Mouse (Mus musculus) heart, embryonic 10.5 days (tissue): ENCODE data around the gene Ranbp2. TPM values are rescaled to one million over a fixed set of nuclear protein-coding genes. Genes with fewer than 3 reads are reported as not detected.
A peak's percentile ranks its signal among the peaks of the same experiment; 100 is the strongest.

Experiments used
- DNase-seq: peaks from one replicate; pipeline ENCODE4 v3.0.0-alpha.2; 2017; ENCODE audit warnings: low spot score
- H3K27ac ChIP-seq: fragments of 300-500 bp; sonication (generic); 2 replicates; pipeline ENCODE4 v1.5.1; 2016; ENCODE audit warnings: mild to moderate bottlenecking
- H3K27me3 ChIP-seq: fragments of 300-500 bp; sonication (generic); 2 replicates; pipeline ENCODE4 v1.6.1; 2016; ENCODE audit warnings: mild to moderate bottlenecking; ENCODE audit not compliant: poor library complexity, insufficient read depth, severe bottlenecking
- H3K36me3 ChIP-seq: fragments of 300-500 bp; sonication (generic); 2 replicates; pipeline ENCODE4 v1.6.1; 2016; ENCODE audit warnings: mild to moderate bottlenecking, moderate library complexity
- H3K4me1 ChIP-seq: fragments of 300-500 bp; sonication (generic); 2 replicates; pipeline ENCODE4 v1.6.1; 2016; ENCODE audit warnings: mild to moderate bottlenecking
- H3K4me3 ChIP-seq: fragments of 300-500 bp; sonication (generic); 2 replicates; pipeline ENCODE4 v1.5.1; 2016; ENCODE audit warnings: mild to moderate bottlenecking, moderate library complexity
- H3K9me3 ChIP-seq: fragments of 300-500 bp; sonication (generic); 2 replicates; pipeline ENCODE4 v1.6.1; 2016; ENCODE audit warnings: mild to moderate bottlenecking, moderate library complexity
- WGBS: fragments of 180-500 bp; shearing (Covaris S2); methylation state at CpG from one replicate; pipeline ENCODE4 v1.1.7; 2016; 5-methylcytosine and 5-hydroxymethylcytosine counted together
- polyA plus RNA-seq: library from polyadenylated mRNA; unstranded; fragments of >200 nt; fragmentation: Nextera tagmentation; extraction: Ambion mirVana; gene quantifications from 2 replicates; pipeline ENCODE4 v1.2.1, GENCODE M21; 2016

The Ranbp2 gene
- 20.2 and 24.2 TPM in 2 replicates for polyA plus RNA-seq

DNA sequence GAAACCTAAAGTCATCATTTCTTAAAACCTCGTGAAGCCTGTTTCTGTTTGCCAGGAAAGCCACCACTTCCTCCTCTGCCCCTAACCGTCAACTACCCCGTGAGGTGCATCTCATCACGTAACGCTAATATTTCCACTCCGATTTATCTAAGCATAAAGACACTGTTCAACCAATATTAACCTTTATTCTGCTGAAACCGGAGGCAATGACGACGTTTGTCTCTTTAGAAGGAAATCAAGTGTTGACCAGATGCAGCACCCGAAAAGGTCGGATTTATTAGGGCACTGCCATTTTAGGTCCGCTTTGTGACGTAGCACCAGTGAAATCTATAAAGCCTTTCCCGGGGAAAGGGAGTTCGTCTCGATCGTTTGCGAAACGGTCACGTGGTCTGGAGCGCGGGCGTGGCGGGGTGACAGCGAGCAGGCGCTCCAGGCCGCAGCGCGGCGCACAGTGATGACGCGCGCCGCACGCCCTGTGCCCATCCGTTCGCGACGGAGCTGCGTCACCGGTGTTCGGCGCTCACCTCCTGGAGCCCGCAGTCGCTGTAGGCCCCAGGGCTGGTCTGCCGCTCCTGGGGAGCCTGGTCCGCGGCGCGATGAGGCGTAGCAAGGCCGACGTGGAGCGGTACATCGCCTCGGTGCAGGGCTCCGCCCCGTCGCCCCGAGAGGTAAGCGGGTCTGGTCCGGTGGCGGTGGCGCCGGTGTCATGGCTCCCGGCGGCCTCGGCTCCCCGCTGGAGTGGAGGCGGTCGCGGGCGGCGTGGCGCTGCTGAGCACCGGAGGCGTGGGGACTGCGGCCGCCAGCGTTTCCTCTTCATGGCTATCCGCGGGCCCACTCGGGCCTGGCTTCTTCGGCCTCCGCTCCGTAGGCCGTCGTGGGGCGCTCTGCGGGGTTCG is at the start of gene Ranbp2:
Gene Ranbp2 (plus strand): TSS at position 537 of the 896 bp plus-strand sequence.
- Histone ChIP-seq H3K36me3 (no peaks in the 10 kb centered on the region), H3K9me3 (no peaks in the 10 kb centered on the region), H3K4me1 (peaks cover 8% of the 10 kb centered on the region; the same call in 1 of the 2 replicates), H3K27ac (peak within 1 kb of the TSS; percentile 99), H3K27me3 (no peaks in the 10 kb centered on the region), H3K4me3 (peak within 1 kb of the TSS; percentile 100)
- DNase-seq, result peak; percentile 98
- under 1% methylated on average over 89 of the region's 91 CpGs for WGBS

GRCm38 (mm10) chr10:58398941-58399340 is 47.8 kb upstream of the Ranbp2 start:
- no peak overlapping the region for H3K4me3 ChIP-seq
- 94% methylated on average over 8 of the region's 8 CpGs for WGBS
- H3K4me1 ChIP-seq, result peaks cover 44% of the 10 kb centered on the region
- no peak overlapping the region for H3K27ac ChIP-seq
- DNase-seq, result no peak
- H3K36me3 ChIP-seq, result peaks cover 35% of the 10 kb centered on the region
- H3K9me3 ChIP-seq, result no peaks in the 10 kb centered on the region
- no peaks in the 10 kb centered on the region for H3K27me3 ChIP-seq

DNA sequence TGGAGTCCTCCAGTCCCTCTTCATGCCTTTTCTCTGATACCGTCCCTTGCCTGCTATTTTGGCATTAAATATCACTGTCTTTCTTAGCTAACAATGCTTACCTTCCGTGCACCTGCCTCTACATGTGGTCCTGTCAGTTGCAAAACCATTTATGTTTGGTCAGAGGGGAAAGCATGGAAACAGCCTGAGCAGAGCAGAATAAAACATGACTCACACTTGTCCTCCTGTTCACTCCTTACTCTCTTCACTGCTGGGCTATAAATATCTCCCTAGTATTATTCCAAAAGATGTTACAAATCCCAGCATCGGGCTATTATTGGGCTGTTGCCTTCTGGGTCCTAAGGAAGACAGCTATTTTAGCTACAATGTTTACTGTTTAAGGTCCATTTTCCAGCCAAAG is 44.9 kb upstream of the Ranbp2 start:
- no peak overlapping the region for H3K4me3 ChIP-seq
- no peak overlapping the region; the same call in 1 of the 2 replicates for H3K27ac ChIP-seq
- DNase-seq, result no peak
- no peaks in the 10 kb centered on the region for H3K27me3 ChIP-seq
- WGBS, result 58% methylated on average over 3 of the region's 3 CpGs
- H3K4me1 ChIP-seq, result peaks cover 42% of the 10 kb centered on the region
- peaks cover 52% of the 10 kb centered on the region for H3K36me3 ChIP-seq
- H3K9me3 ChIP-seq, result no peaks in the 10 kb centered on the region

GRCm38 (mm10) chr10:58404639-58405038 is 42.1 kb upstream of the Ranbp2 start:
- peak overlapping the region; percentile 56; the same call in 1 of the 2 replicates for H3K27ac ChIP-seq

DNA sequence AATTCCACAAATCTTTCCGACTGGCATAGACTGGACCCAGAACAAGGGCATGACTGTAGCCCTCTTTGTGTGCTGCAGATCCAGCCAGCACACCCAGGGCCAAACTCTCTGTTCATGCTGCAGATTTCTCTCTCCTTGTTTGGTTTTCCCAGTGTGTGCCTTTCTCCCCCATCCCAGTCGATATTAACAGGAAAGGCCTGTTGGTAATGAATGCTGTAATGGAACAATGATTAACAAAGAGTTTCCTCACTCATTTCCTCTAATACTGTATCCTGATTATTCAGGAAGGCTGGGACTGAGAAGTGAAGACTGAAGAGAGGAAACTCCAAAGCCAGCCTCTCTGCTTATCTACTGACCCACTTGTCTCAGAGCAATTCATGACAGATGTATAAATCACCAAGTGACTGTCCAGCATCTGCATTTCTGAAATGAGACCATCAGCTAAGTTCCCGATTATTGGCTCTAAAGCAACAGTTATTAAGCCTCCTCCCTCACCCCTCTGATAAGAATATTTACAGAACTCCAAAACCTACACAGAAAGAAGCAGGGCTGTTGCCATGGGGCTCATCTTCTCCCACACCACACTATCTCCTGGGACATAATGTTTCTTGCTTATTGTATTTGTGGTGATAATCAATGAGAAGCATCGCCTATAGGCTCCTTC is 41.3 kb upstream of the Ranbp2 start:
- 51% methylated on average over 4 of the region's 4 CpGs for WGBS
- Histone ChIP-seq H3K36me3 (peaks cover 67% of the 10 kb centered on the region), H3K4me3 (no peak overlapping the region), H3K27ac (peak overlapping the region; percentile 56; the same call in 1 of the 2 replicates), H3K27me3 (no peaks in the 10 kb centered on the region), H3K9me3 (no peaks in the 10 kb centered on the region), H3K4me1 (peaks cover 39% of the 10 kb centered on the region)
- DNase-seq, result no peak

More at GRCm38 (mm10) chr10:58404639-58405038, 42.1 kb upstream of the Ranbp2 start:
- Histone ChIP-seq H3K4me3 (no peak overlapping the region), H3K27me3 (no peaks in the 10 kb centered on the region), H3K9me3 (no peaks in the 10 kb centered on the region), H3K36me3 (peaks cover 64% of the 10 kb centered on the region), H3K4me1 (peaks cover 39% of the 10 kb centered on the region)
- WGBS, result 75% methylated on average over 6 of the region's 6 CpGs
- no peak for DNase-seq

DNA sequence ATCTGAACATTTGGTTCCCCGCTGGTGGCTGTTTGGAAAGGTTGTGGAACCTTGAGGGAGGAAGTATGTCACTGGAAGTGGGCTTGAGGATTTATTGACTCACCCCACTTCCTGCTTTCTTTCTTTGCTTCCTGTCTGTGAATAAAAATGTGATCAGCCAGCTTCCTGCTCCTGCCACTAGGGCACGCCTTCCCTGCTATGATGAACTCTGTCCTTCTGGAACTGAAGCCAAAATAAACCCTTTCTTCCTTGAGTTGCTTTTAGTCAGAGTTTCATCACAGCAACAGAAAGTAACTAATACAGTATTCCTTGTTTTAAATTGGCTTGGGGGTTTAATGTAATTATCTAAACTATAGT is 40.8 kb upstream of the Ranbp2 start:
- no peaks in the 10 kb centered on the region for H3K9me3 ChIP-seq
- H3K36me3 ChIP-seq, result peaks cover 69% of the 10 kb centered on the region
- peak overlapping the region; percentile 56; the same call in 1 of the 2 replicates for H3K27ac ChIP-seq
- H3K4me1 ChIP-seq, result peaks cover 39% of the 10 kb centered on the region
- no peak overlapping the region for H3K4me3 ChIP-seq
- H3K27me3 ChIP-seq, result no peaks in the 10 kb centered on the region
- DNase-seq, result no peak
- 76% methylated on average over 2 of the region's 2 CpGs for whole genome bisulfite sequencing

DNA sequence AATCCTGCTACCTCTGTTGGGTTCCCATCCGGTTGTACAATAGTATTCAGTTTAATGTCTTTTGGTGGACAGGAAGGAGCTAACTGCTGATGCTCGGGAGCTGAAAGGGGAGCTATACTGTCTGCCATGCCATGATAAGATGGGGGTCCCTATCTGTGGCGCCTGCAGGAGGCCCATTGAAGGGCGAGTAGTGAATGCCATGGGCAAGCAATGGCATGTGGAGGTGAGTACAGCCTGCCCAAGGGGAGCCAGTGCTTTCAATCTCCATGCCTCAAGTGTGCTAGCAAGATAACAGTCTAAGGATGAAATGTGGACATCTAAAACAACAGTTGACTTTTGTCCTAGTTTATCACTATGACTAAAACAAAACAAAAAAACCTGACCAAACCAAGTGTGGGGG is 34.4 kb upstream of the Ranbp2 start:
- Histone ChIP-seq H3K27me3 (no peaks in the 10 kb centered on the region), H3K27ac (no peak overlapping the region), H3K4me3 (no peak overlapping the region), H3K36me3 (peaks cover 96% of the 10 kb centered on the region), H3K9me3 (no peaks in the 10 kb centered on the region), H3K4me1 (no peaks in the 10 kb centered on the region)
- DNase-seq, result no peak
- 82% methylated on average over 4 of the region's 4 CpGs for WGBS

- no peaks in the 10 kb centered on the region for H3K4me1 ChIP-seq
- no peak overlapping the region for H3K27ac ChIP-seq
- H3K4me3 ChIP-seq, result no peak overlapping the region
- H3K9me3 ChIP-seq, result no peaks in the 10 kb centered on the region
- peaks cover 96% of the 10 kb centered on the region for H3K36me3 ChIP-seq
- no peak for DNase-seq
- H3K27me3 ChIP-seq, result no peaks in the 10 kb centered on the region
These were observed 33.9 kb upstream of the Ranbp2 start for GRCm38 (mm10) chr10:58412852-58413251.

GRCm38 (mm10) chr10:58416702-58417101 is 30.0 kb upstream of the Ranbp2 start:
- DNase-seq, result no peak
- WGBS, result 78% methylated on average over 3 of the region's 3 CpGs
- Histone ChIP-seq H3K4me3 (no peak overlapping the region), H3K4me1 (no peaks in the 10 kb centered on the region), H3K27ac (no peak overlapping the region), H3K9me3 (no peaks in the 10 kb centered on the region), H3K36me3 (peaks cover 81% of the 10 kb centered on the region), H3K27me3 (no peaks in the 10 kb centered on the region)

- Histone ChIP-seq H3K4me1 (no peaks in the 10 kb centered on the region), H3K27me3 (no peaks in the 10 kb centered on the region), H3K9me3 (no peaks in the 10 kb centered on the region), H3K4me3 (no peak overlapping the region), H3K36me3 (peaks cover 77% of the 10 kb centered on the region), H3K27ac (no peak overlapping the region)
- no peak for DNase-seq
- WGBS, result 89% methylated on average over 10 of the region's 10 CpGs
These were observed 28.3 kb upstream of the Ranbp2 start for GRCm38 (mm10) chr10:58418290-58418971.

DNA sequence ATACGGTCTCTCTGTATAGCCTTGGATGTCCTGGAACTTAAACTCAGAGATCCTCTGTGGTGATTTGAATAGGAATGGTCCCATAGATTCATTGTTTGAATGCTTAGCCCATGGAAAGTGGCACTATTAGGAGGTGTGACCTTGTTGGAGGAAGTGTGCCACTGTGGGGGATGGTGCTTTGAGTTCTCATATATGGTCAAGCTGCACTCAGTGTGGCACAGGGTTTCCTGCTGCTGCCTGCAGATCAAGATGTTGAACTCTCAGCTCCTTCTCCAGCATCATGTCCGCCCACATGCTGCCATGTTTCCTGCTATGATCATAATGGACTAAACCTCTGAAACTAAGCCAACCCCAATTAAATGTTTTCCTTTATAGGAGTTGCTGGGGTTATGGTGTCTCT is 18.8 kb upstream of the Ranbp2 start:
- H3K4me3 ChIP-seq, result no peak overlapping the region
- no peaks in the 10 kb centered on the region for H3K9me3 ChIP-seq
- no peak overlapping the region for H3K27ac ChIP-seq
- WGBS, result 87% methylated on average over 2 of the region's 2 CpGs
- no peak for DNase-seq
- no peaks in the 10 kb centered on the region for H3K4me1 ChIP-seq
- H3K36me3 ChIP-seq, result peaks cover 23% of the 10 kb centered on the region
- H3K27me3 ChIP-seq, result no peaks in the 10 kb centered on the region

DNA sequence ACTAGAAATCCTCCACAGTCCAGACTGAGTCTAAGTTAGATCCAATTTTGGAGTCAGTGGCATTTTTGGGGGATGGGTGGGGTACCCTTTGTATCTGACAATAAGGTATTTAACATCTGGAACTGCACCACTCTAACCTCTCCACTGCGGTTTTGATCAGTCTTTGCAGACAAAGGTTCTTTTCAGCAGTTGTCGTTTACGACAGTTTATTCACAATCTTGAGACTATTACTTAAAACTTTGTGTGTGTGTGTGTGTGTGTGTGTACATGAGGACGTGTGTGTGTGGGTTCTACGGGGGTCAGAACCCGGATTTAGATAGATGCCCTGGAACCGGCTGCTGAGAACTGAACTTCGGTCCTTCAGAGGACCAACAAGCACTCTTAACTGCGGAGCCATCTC is 870 bp upstream of the Ranbp2 start:
- DNase-seq, result peak; percentile 73
- peaks cover 8% of the 10 kb centered on the region; the same call in 1 of the 2 replicates for H3K4me1 ChIP-seq
- peak overlapping the region; percentile 99 for H3K27ac ChIP-seq
- H3K9me3 ChIP-seq, result no peaks in the 10 kb centered on the region
- H3K36me3 ChIP-seq, result no peaks in the 10 kb centered on the region
- peak overlapping the region; percentile 100 for H3K4me3 ChIP-seq
- no peaks in the 10 kb centered on the region for H3K27me3 ChIP-seq
- 22% methylated on average over 9 of the region's 9 CpGs for WGBS
